Mouse (Mus musculus) MEL (cell line): Measurements from ENCODE around the gene Srf.

ENCODE experiments used
- CHD1 ChIP-seq: IDR thresholded peaks from 2 replicates; pipeline ENCODE4 v1.6.1; 2012; ENCODE audit warnings: low read depth, mild to moderate bottlenecking, inconsistent platforms, low read length, improper control_type of control experiment
- MAX ChIP-seq: IDR thresholded peaks from 2 replicates; pipeline ENCODE4 v1.6.1; 2011; ENCODE audit warnings: low read length, improper control_type of control experiment
- RAD21 ChIP-seq: IDR thresholded peaks from 2 replicates; pipeline ENCODE4 v1.6.1; 2011; ENCODE audit warnings: mild to moderate bottlenecking, low read depth, low read length, improper control_type of control experiment

GRCm38 (mm10) chr17:46548741-46549140 is 7.2 kb downstream of the Srf start:
- TF ChIP-seq MAX: no peak
- no peak for TF ChIP-seq CHD1
- no peak for TF ChIP-seq RAD21
